Mouse (Mus musculus) ES-E14 (cell line): Measurements from ENCODE around the gene Fcer1g. TPM values are rescaled to one million over a fixed set of nuclear protein-coding genes. Genes with fewer than 3 reads are reported as not detected.
A peak's percentile ranks its signal among the peaks of the same experiment; 100 is the strongest.

Source experiments
- DNase-seq: peaks from one replicate; pipeline ENCODE4 v3.0.0-alpha.2; 2013; ENCODE audit warnings: low read depth, low spot score
- H3K27ac ChIP-seq: 2 replicates; pipeline ENCODE4 v1.5.1; 2012; ENCODE audit warnings: low read depth, mild to moderate bottlenecking, low read length, moderate library complexity, mixed read lengths; ENCODE audit not compliant: poor library complexity, insufficient read depth, severe bottlenecking
- H3K36me3 ChIP-seq: 2 replicates; pipeline ENCODE4 v1.6.1; 2012; ENCODE audit warnings: mild to moderate bottlenecking, low read length, moderate library complexity, mixed read lengths; ENCODE audit not compliant: control insufficient read depth, poor library complexity, insufficient read depth, severe bottlenecking
- H3K4me1 ChIP-seq, 2 experiments: fragments of 150-350 bp in 1 of 2; sonication (generic) in 1 of 2; 2 replicates each; pipeline ENCODE4 v1.6.1; 2012; ENCODE audit warnings: low read length in 2 of 2, mild to moderate bottlenecking in 1 of 2, mixed read lengths in 1 of 2; ENCODE audit not compliant: control insufficient read depth in 2 of 2, insufficient read depth in 2 of 2, poor library complexity in 1 of 2
- H3K4me3 ChIP-seq, 2 experiments: fragments of 150-350 bp in 1 of 2; sonication (generic) in 1 of 2; 2 replicates each; pipeline ENCODE4 v1.5.1; 2012; ENCODE audit warnings: low read length in 2 of 2, low read depth in 1 of 2, mild to moderate bottlenecking in 1 of 2, mixed read lengths in 1 of 2; ENCODE audit not compliant: insufficient read depth in 1 of 2, poor library complexity in 1 of 2, severe bottlenecking in 1 of 2
- H3K9ac ChIP-seq: 2 replicates; pipeline ENCODE4 v1.6.1; 2012; ENCODE audit warnings: low read depth, mild to moderate bottlenecking, low read length, mixed read lengths; ENCODE audit not compliant: poor library complexity, insufficient read depth, severe bottlenecking
- H3K9me3 ChIP-seq: fragments of 150-350 bp; sonication (generic); 2 replicates; pipeline ENCODE4 v1.6.1; 2012; ENCODE audit warnings: low read depth, mild to moderate bottlenecking, low read length; ENCODE audit not compliant: control insufficient read depth, insufficient read depth
- CHD2 ChIP-seq: IDR thresholded peaks from 2 replicates; pipeline ENCODE4 v1.6.1; 2014; ENCODE audit warnings: mild to moderate bottlenecking, low read depth, low read length, inconsistent platforms
- HCFC1 ChIP-seq: IDR thresholded peaks from 2 replicates; pipeline ENCODE4 v1.6.1; 2012; ENCODE audit warnings: low read length, inconsistent platforms, borderline replicate concordance; ENCODE audit not compliant: insufficient read depth
- MAFK ChIP-seq: IDR thresholded peaks from 2 replicates; pipeline ENCODE4 v1.6.1; 2014; ENCODE audit warnings: mild to moderate bottlenecking, low read depth, low read length, inconsistent platforms; ENCODE audit not compliant: insufficient read depth
- ZC3H11A ChIP-seq: IDR thresholded peaks from 2 replicates; pipeline ENCODE4 v1.6.1; 2012; ENCODE audit warnings: low read depth, mild to moderate bottlenecking, inconsistent platforms, low read length, borderline replicate concordance
- ZNF384 ChIP-seq: IDR thresholded peaks from 2 replicates; pipeline ENCODE4 v1.6.1; 2012; ENCODE audit warnings: low read depth, low read length, inconsistent platforms
- in situ Hi-C, 2 experiments: fragments of 600-800 bp; cut with MboI; formaldehyde crosslinking; loops; one replicate each; pipeline ENCODE4 v1.15.1; 2025; ENCODE audit warnings: low sequenced_read_pairs in 2 of 2, inconsistent platforms in 1 of 2; ENCODE audit not compliant: unreplicated experiment in 2 of 2
- total RNA-seq: library from RNA; depleted of rRNA; stranded (reverse); fragments of 300-350 nt; gene quantifications from 2 replicates; pipeline ENCODE4 v1.2.3, GENCODE M21; 2012

Gene Fcer1g
- total RNA-seq, 1 experiment: 0.62 TPM

- Histone ChIP-seq H3K4me1 (peaks cover 0 to 10% of the 10 kb centered on the region in 2 experiments; a peak in 1 of 4 replicates), H3K4me3 (no peak overlapping the region), H3K9me3 (no peaks in the 10 kb centered on the region), H3K9ac (no peak overlapping the region), H3K27ac (no peak overlapping the region), H3K36me3 (no peaks in the 10 kb centered on the region)
- TF ChIP-seq ZNF384 (no peak), HCFC1 (no peak), ZC3H11A (no peak), CHD2 (no peak), MAFK (no peak)
- no peak for DNase-seq
- in situ Hi-C loops: loop anchor here in 1 of 2 experiments (25.0 kb wide), 1 partner anchor 341 kb away; the partner anchor contains the start of genes Dusp12 and Gm26620
These were observed 6.3 kb downstream of the Fcer1g start for GRCm38 (mm10) chr1:171227879-171228278.

GRCm38 (mm10) chr1:171226780-171227179 lies 7.4 kb downstream of the Fcer1g start:
- no peak for TF ChIP-seq ZC3H11A
- TF ChIP-seq ZNF384: no peak
- TF ChIP-seq MAFK: no peak
- TF ChIP-seq CHD2: no peak
- TF ChIP-seq HCFC1: no peak
- H3K4me3 ChIP-seq: no peak overlapping the region
- no peaks in the 10 kb centered on the region for H3K36me3 ChIP-seq
- no peaks in the 10 kb centered on the region for H3K9me3 ChIP-seq
- peaks cover 0 to 10% of the 10 kb centered on the region in 2 experiments; a peak in 1 of 4 replicates for H3K4me1 ChIP-seq
- in situ Hi-C loops: loop anchor here in 1 of 2 experiments (25.0 kb wide), 1 partner anchor 339 kb away; the partner anchor contains the start of genes Dusp12 and Gm26620
- no peak overlapping the region for H3K27ac ChIP-seq
- DNase-seq: no peak
- H3K9ac ChIP-seq: no peak overlapping the region

GRCm38 (mm10) chr1:171224857-171225256 lies 9.3 kb downstream of the Fcer1g start, which contains the start of gene Apoa2:
Gene Apoa2 (plus strand): TSS chr1:171225054.
- in situ Hi-C loops: loop anchor here in 1 of 2 experiments (25.0 kb wide), 1 partner anchor 338 kb away; the partner anchor contains the start of genes Dusp12 and Gm26620
- TF ChIP-seq ZC3H11A (no peak), CHD2 (no peak)

GRCm38 (mm10) chr1:171223796-171224195 lies 10.4 kb downstream of the Fcer1g start:
- Histone ChIP-seq H3K36me3 (peaks cover 8% of the 10 kb centered on the region; the same call in 1 of the 2 replicates), H3K4me1 (peaks cover 2 to 11% of the 10 kb centered on the region in 2 experiments; a peak in 2 of 4 replicates), H3K27ac (no peak overlapping the region), H3K9me3 (no peaks in the 10 kb centered on the region), H3K9ac (no peak overlapping the region), H3K4me3 (no peak overlapping the region)
- no peak for DNase-seq
- in situ Hi-C loops: no loop called here
- TF ChIP-seq HCFC1: no peak
- no peak for TF ChIP-seq ZNF384
- TF ChIP-seq CHD2: no peak
- TF ChIP-seq MAFK: no peak
- no peak for TF ChIP-seq ZC3H11A

More at GRCm38 (mm10) chr1:171224857-171225256, 9.3 kb downstream of the Fcer1g start, which contains the start of gene Apoa2:
- Histone ChIP-seq H3K9me3 (no peaks in the 10 kb centered on the region), H3K4me3 (no peak within 1 kb of the TSS), H3K4me1 (peaks cover 2 to 11% of the 10 kb centered on the region in 2 experiments; a peak in 2 of 4 replicates), H3K36me3 (peaks cover 5% of the 10 kb centered on the region; the same call in 1 of the 2 replicates), H3K9ac (no peak within 1 kb of the TSS), H3K27ac (no peak within 1 kb of the TSS)
- DNase-seq: no peak

GRCm38 (mm10) chr1:171223168-171223567 lies 11.0 kb downstream of the Fcer1g start:
- H3K4me1 ChIP-seq: peaks cover 2 to 12% of the 10 kb centered on the region in 2 experiments; a peak in 3 of 4 replicates
- peak overlapping the region; percentile 63; the same call in 1 of the 2 replicates for H3K27ac ChIP-seq
- H3K4me3 ChIP-seq: no peak overlapping the region
- TF ChIP-seq HCFC1 (no peak), ZC3H11A (no peak), MAFK (no peak), ZNF384 (no peak), CHD2 (no peak)
- DNase-seq: no peak
- peaks cover 8% of the 10 kb centered on the region; the same call in 1 of the 2 replicates for H3K36me3 ChIP-seq
- no peak overlapping the region for H3K9ac ChIP-seq
- in situ Hi-C loops: no loop called here
- H3K9me3 ChIP-seq: no peaks in the 10 kb centered on the region
